Mouse (Mus musculus) heart, embryonic 16.5 days (tissue): ENCODE results near the gene Dglucy. TPM values are rescaled to one million over a fixed set of nuclear protein-coding genes. Genes with fewer than 3 reads are reported as not detected.

ENCODE experiments used
- ATAC-seq: fragments of 200-750 bp; cut with Nextera tagmentation; replicated peaks from 2 replicates; pipeline ENCODE4 v1.8.0; 2017; ENCODE audit warnings: moderate number of reproducible peaks; ENCODE audit not compliant: insufficient read depth, low FRiP score; ENCODE audit errors: extremely low read depth
- H3K27ac ChIP-seq: fragments of 300-500 bp; sonication (generic); 2 replicates; pipeline ENCODE4 v1.5.1; 2014; ENCODE audit warnings: mild to moderate bottlenecking, low read length, control low read depth, moderate library complexity
- H3K27me3 ChIP-seq: fragments of 300-500 bp; sonication (generic); 2 replicates; pipeline ENCODE4 v1.6.1; 2014; ENCODE audit warnings: low read length, mixed read lengths; ENCODE audit not compliant: control insufficient read depth, insufficient read depth
- H3K36me3 ChIP-seq: fragments of 300-500 bp; sonication (generic); 2 replicates; pipeline ENCODE4 v1.6.1; 2014; ENCODE audit not compliant: control insufficient read depth, insufficient read depth
- H3K4me1 ChIP-seq: fragments of 300-500 bp; sonication (generic); 2 replicates; pipeline ENCODE4 v1.6.1; 2014; ENCODE audit warnings: low read length, mixed read lengths; ENCODE audit not compliant: control insufficient read depth, insufficient read depth
- H3K4me2 ChIP-seq: fragments of 300-500 bp; sonication (generic); 2 replicates; pipeline ENCODE4 v1.6.1; 2014; ENCODE audit warnings: low read depth, mild to moderate bottlenecking, control low read depth, low read length
- H3K4me3 ChIP-seq: fragments of 300-500 bp; sonication (generic); 2 replicates; pipeline ENCODE4 v1.5.1; 2014; ENCODE audit warnings: mild to moderate bottlenecking, control low read depth, low read length
- H3K9ac ChIP-seq: fragments of 300-500 bp; sonication (generic); 2 replicates; pipeline ENCODE4 v1.6.1; 2014; ENCODE audit warnings: low read length, control low read depth
- H3K9me3 ChIP-seq: fragments of 300-500 bp; sonication (generic); replicated peaks from 2 replicates; pipeline ENCODE4 v1.6.1; 2016; ENCODE audit warnings: low read length; ENCODE audit not compliant: control insufficient read depth
- WGBS: fragments of 180-500 bp; shearing (Covaris S2); extraction: QIAGEN DNeasy Blood & Tissue Kit; methylation state at CpG from one replicate; pipeline ENCODE4 v1.1.7; 2014; 5-methylcytosine and 5-hydroxymethylcytosine counted together
- polyA plus RNA-seq: library from polyadenylated mRNA; unstranded; fragments of >200 nt; fragmentation: Nextera tagmentation; extraction: Ambion mirVana; gene quantifications from 2 replicates; pipeline ENCODE4 v1.2.1, GENCODE M21; 2015

Dglucy gene
- polyA plus RNA-seq = 5.1 and 6.3 TPM in 2 replicates

- Histone ChIP-seq H3K9ac (peak within 1 kb of the TSS; percentile 75), H3K27me3 (no peaks in the 10 kb centered on the region), H3K4me2 (peak within 1 kb of the TSS; percentile 69), H3K27ac (peak within 1 kb of the TSS; percentile 89), H3K9me3 (no peaks in the 10 kb centered on the region; the same call in 1 of the 2 replicates), H3K4me1 (peaks cover 18% of the 10 kb centered on the region), H3K4me3 (peak within 1 kb of the TSS; percentile 54), H3K36me3 (no peaks in the 10 kb centered on the region)
- ATAC-seq = peak; percentile 94
- 25% methylated on average over 12 of the region's 12 CpGs for WGBS
Observed at GRCm38 (mm10) chr12:100778934-100779865, at the start of gene Dglucy. Gene Dglucy (plus strand): TSS chr12:100779057.

- Histone ChIP-seq H3K9ac (no peak overlapping the region), H3K4me1 (no peaks in the 10 kb centered on the region), H3K27me3 (no peaks in the 10 kb centered on the region), H3K4me3 (no peak overlapping the region), H3K9me3 (no peaks in the 10 kb centered on the region), H3K36me3 (no peaks in the 10 kb centered on the region), H3K27ac (no peak overlapping the region), H3K4me2 (no peak overlapping the region)
- ATAC-seq = no peak
- WGBS = 82% methylated on average over 5 of the region's 5 CpGs
Observed at GRCm38 (mm10) chr12:100735156-100735555, 43.7 kb upstream of the Dglucy start.

- WGBS = 80% methylated on average over 2 of the region's 2 CpGs
- Histone ChIP-seq H3K4me3 (no peak overlapping the region), H3K9me3 (no peaks in the 10 kb centered on the region), H3K4me2 (no peak overlapping the region), H3K27me3 (no peaks in the 10 kb centered on the region), H3K27ac (no peak overlapping the region), H3K4me1 (no peaks in the 10 kb centered on the region), H3K36me3 (no peaks in the 10 kb centered on the region), H3K9ac (no peak overlapping the region)
- ATAC-seq = no peak
Observed at GRCm38 (mm10) chr12:100735581-100735980, 43.3 kb upstream of the Dglucy start.

- WGBS = 64% methylated on average over 3 of the region's 3 CpGs
- ATAC-seq = no peak
- no peak overlapping the region for H3K4me3 ChIP-seq
- no peak overlapping the region for H3K4me2 ChIP-seq
- H3K9ac ChIP-seq = no peak overlapping the region
- no peaks in the 10 kb centered on the region for H3K9me3 ChIP-seq
- no peaks in the 10 kb centered on the region for H3K36me3 ChIP-seq
- no peaks in the 10 kb centered on the region for H3K27me3 ChIP-seq
- H3K27ac ChIP-seq = no peak overlapping the region
- no peaks in the 10 kb centered on the region for H3K4me1 ChIP-seq
Observed at GRCm38 (mm10) chr12:100738498-100738897, 40.4 kb upstream of the Dglucy start.

- Histone ChIP-seq H3K4me1 (no peaks in the 10 kb centered on the region), H3K4me2 (no peak overlapping the region), H3K27ac (no peak overlapping the region), H3K36me3 (no peaks in the 10 kb centered on the region), H3K27me3 (no peaks in the 10 kb centered on the region), H3K9ac (no peak overlapping the region), H3K9me3 (no peaks in the 10 kb centered on the region), H3K4me3 (no peak overlapping the region)
- ATAC-seq = no peak
- WGBS = 71% methylated on average over 4 of the region's 4 CpGs
Observed at GRCm38 (mm10) chr12:100739011-100739570, 39.8 kb upstream of the Dglucy start.

GRCm38 (mm10) chr12:100740313-100740712 is 38.5 kb upstream of the Dglucy start:
- no peak for ATAC-seq
- Histone ChIP-seq H3K9ac (no peak overlapping the region), H3K27ac (no peak overlapping the region), H3K4me1 (no peaks in the 10 kb centered on the region), H3K36me3 (no peaks in the 10 kb centered on the region), H3K4me2 (no peak overlapping the region), H3K9me3 (no peaks in the 10 kb centered on the region), H3K4me3 (no peak overlapping the region), H3K27me3 (no peaks in the 10 kb centered on the region)
- 83% methylated on average over 5 of the region's 5 CpGs for WGBS

- H3K36me3 ChIP-seq = no peaks in the 10 kb centered on the region
- H3K27me3 ChIP-seq = no peaks in the 10 kb centered on the region
- no peak for ATAC-seq
- no peak overlapping the region for H3K4me2 ChIP-seq
- no peaks in the 10 kb centered on the region for H3K4me1 ChIP-seq
- no peak overlapping the region for H3K9ac ChIP-seq
- H3K27ac ChIP-seq = no peak overlapping the region
- 66% methylated on average over 2 of the region's 2 CpGs for WGBS
- no peak overlapping the region for H3K4me3 ChIP-seq
- no peaks in the 10 kb centered on the region for H3K9me3 ChIP-seq
Observed at GRCm38 (mm10) chr12:100742468-100742867, 36.4 kb upstream of the Dglucy start.

GRCm38 (mm10) chr12:100752977-100753376 is 25.9 kb upstream of the Dglucy start:
- no peak overlapping the region for H3K9ac ChIP-seq
- H3K9me3 ChIP-seq = no peaks in the 10 kb centered on the region
- WGBS = 38% methylated on average over 1 of the region's 1 CpGs
- no peaks in the 10 kb centered on the region for H3K4me1 ChIP-seq
- no peaks in the 10 kb centered on the region for H3K27me3 ChIP-seq
- H3K27ac ChIP-seq = no peak overlapping the region
- no peak overlapping the region for H3K4me2 ChIP-seq
- no peak overlapping the region for H3K4me3 ChIP-seq
- no peak for ATAC-seq
- H3K36me3 ChIP-seq = no peaks in the 10 kb centered on the region

- no peak overlapping the region for H3K27ac ChIP-seq
- no peaks in the 10 kb centered on the region for H3K36me3 ChIP-seq
- H3K9ac ChIP-seq = no peak overlapping the region
- no peaks in the 10 kb centered on the region for H3K4me1 ChIP-seq
- 63% methylated on average over 1 of the region's 1 CpGs for WGBS
- ATAC-seq = no peak
- H3K4me3 ChIP-seq = no peak overlapping the region
- no peak overlapping the region for H3K4me2 ChIP-seq
- no peaks in the 10 kb centered on the region for H3K9me3 ChIP-seq
- no peaks in the 10 kb centered on the region for H3K27me3 ChIP-seq
Observed at GRCm38 (mm10) chr12:100753716-100754115, 25.1 kb upstream of the Dglucy start.
